Mouse (Mus musculus) heart, postnatal 0 days (tissue): ENCODE data around the gene Rbm33. TPM values are rescaled to one million over a fixed set of nuclear protein-coding genes. Genes with fewer than 3 reads are reported as not detected.
A peak's percentile ranks its signal among the peaks of the same experiment; 100 is the strongest.

ENCODE experiments used
- ATAC-seq: fragments of 200-750 bp; cut with Nextera tagmentation; 2 replicates; pipeline ENCODE4 v1.8.0; 2017; ENCODE audit warnings: low read depth, moderate number of reproducible peaks, moderate library complexity; ENCODE audit not compliant: insufficient read depth
- DNase-seq: peaks from one replicate; pipeline ENCODE4 v3.0.0-alpha.2; 2016; ENCODE audit warnings: low spot score
- H3K27ac ChIP-seq: fragments of 300-500 bp; sonication (generic); 2 replicates; pipeline ENCODE4 v1.5.1; 2014; ENCODE audit warnings: low read depth, mild to moderate bottlenecking
- H3K27me3 ChIP-seq: fragments of 300-500 bp; sonication (generic); 2 replicates; pipeline ENCODE4 v1.6.1; 2014; ENCODE audit warnings: low read length, mixed read lengths; ENCODE audit not compliant: control insufficient read depth, insufficient read depth
- H3K36me3 ChIP-seq: fragments of 300-500 bp; sonication (generic); replicated peaks from 2 replicates; pipeline ENCODE4 v1.6.1; 2014; ENCODE audit warnings: low read length, mixed read lengths; ENCODE audit not compliant: control insufficient read depth, insufficient read depth
- H3K4me1 ChIP-seq: fragments of 300-500 bp; sonication (generic); 2 replicates; pipeline ENCODE4 v1.6.1; 2014; ENCODE audit warnings: antibody characterized with exemption; ENCODE audit not compliant: control insufficient read depth, insufficient read depth
- H3K4me2 ChIP-seq: fragments of 300-500 bp; sonication (generic); 2 replicates; pipeline ENCODE4 v1.6.1; 2014; ENCODE audit warnings: low read depth, mild to moderate bottlenecking, low read length, moderate library complexity
- H3K4me3 ChIP-seq: fragments of 300-500 bp; sonication (generic); 2 replicates; pipeline ENCODE4 v1.5.1; 2014; ENCODE audit warnings: low read depth, low read length
- H3K9ac ChIP-seq: fragments of 300-500 bp; sonication (generic); replicated peaks from 2 replicates; pipeline ENCODE4 v1.6.1; 2014; ENCODE audit warnings: low read depth, low read length, mixed read lengths
- H3K9me3 ChIP-seq: fragments of 300-500 bp; sonication (generic); replicated peaks from 2 replicates; pipeline ENCODE4 v1.6.1; 2016; ENCODE audit warnings: low read length; ENCODE audit not compliant: control insufficient read depth
- CTCF ChIP-seq: IDR thresholded peaks from 2 replicates; pipeline ENCODE4 v1.5.1; 2016; ENCODE audit warnings: antibody characterized with exemption, control low read depth, low read depth
- EP300 ChIP-seq: IDR thresholded peaks from 2 replicates; pipeline ENCODE4 v1.6.1; 2016; ENCODE audit warnings: antibody characterized with exemption, low read depth
- WGBS: fragments of 180-500 bp; shearing (Covaris S2); extraction: QIAGEN DNeasy Blood & Tissue Kit; methylation state at CpG from one replicate; pipeline ENCODE4 v1.1.7; 2014; 5-methylcytosine and 5-hydroxymethylcytosine counted together
- polyA plus RNA-seq: library from polyadenylated mRNA; unstranded; fragments of >200 nt; fragmentation: Nextera tagmentation; extraction: Ambion mirVana; gene quantifications from 2 replicates; pipeline ENCODE4 v1.2.1, GENCODE M21; 2015
- total RNA-seq: library from RNA; depleted of rRNA; stranded (reverse); fragments of >200 nt; gene quantifications from 2 replicates; pipeline ENCODE4 v1.2.3, GENCODE M21; 2014; ENCODE audit warnings: low replicate concordance

Gene Rbm33
- total and polyA plus RNA-seq, 2 experiments from 2014 or later = 6.6 to 17.1 TPM

- Histone ChIP-seq H3K9me3 (no peaks in the 10 kb centered on the region), H3K9ac (no peak overlapping the region), H3K4me1 (no peaks in the 10 kb centered on the region), H3K27ac (no peak overlapping the region), H3K36me3 (peaks cover 33% of the 10 kb centered on the region; the same call in 1 of the 2 replicates), H3K27me3 (no peaks in the 10 kb centered on the region), H3K4me2 (no peak overlapping the region), H3K4me3 (no peak overlapping the region)
- TF ChIP-seq CTCF (no peak), EP300 (no peak)
- ATAC-seq (no peak), DNase-seq (no peak)
Observed at GRCm38 (mm10) chr5:28377299-28377698, 60.4 kb downstream of the Rbm33 start.

GRCm38 (mm10) chr5:28382289-28382688, 65.4 kb downstream of the Rbm33 start:
- ATAC-seq (no peak), DNase-seq (no peak)
- H3K36me3 ChIP-seq = peaks cover 39% of the 10 kb centered on the region
- H3K4me1 ChIP-seq = no peaks in the 10 kb centered on the region
- TF ChIP-seq EP300 (no peak), CTCF (no peak)
- H3K4me3 ChIP-seq = no peak overlapping the region
- no peaks in the 10 kb centered on the region for H3K27me3 ChIP-seq
- H3K4me2 ChIP-seq = no peak overlapping the region
- no peak overlapping the region for H3K27ac ChIP-seq
- no peaks in the 10 kb centered on the region for H3K9me3 ChIP-seq
- H3K9ac ChIP-seq = no peak overlapping the region
- 94% methylated on average over 1 of the region's 1 CpGs for WGBS

DNA sequence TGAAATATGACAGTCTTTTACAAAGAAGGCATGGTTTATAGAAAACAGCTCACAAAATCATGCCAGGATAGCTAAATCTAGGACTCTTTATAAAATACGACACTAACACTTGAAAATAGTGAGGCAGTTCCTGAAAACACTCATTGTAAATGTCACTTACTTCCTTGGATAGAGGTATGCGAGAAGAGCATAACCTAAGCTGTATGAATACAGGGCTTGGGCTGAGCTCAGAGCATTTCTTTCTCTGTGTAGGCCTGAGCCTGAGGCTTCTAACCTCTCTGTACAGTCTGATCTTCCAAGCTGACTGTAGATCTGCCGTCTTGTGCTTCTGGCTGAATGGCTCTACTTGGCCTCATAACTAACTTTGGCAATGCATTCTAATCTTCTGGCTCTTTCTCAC, 69.9 kb downstream of the Rbm33 start:
- Histone ChIP-seq H3K9ac (no peak overlapping the region), H3K4me1 (no peaks in the 10 kb centered on the region), H3K9me3 (no peaks in the 10 kb centered on the region), H3K27ac (no peak overlapping the region), H3K4me2 (no peak overlapping the region), H3K4me3 (no peak overlapping the region), H3K27me3 (no peaks in the 10 kb centered on the region), H3K36me3 (peaks cover 60% of the 10 kb centered on the region)
- TF ChIP-seq CTCF (no peak), EP300 (no peak)
- 87% methylated on average over 3 of the region's 3 CpGs for WGBS
- ATAC-seq (no peak), DNase-seq (no peak)

GRCm38 (mm10) chr5:28387531-28388179, 70.7 kb downstream of the Rbm33 start:
- no peak overlapping the region for H3K27ac ChIP-seq
- TF ChIP-seq CTCF (no peak), EP300 (no peak)

GRCm38 (mm10) chr5:28388184-28388583, 71.3 kb downstream of the Rbm33 start:
- peak; percentile 37 for DNase-seq
- no peak overlapping the region for H3K4me3 ChIP-seq
- TF ChIP-seq CTCF (peak; percentile 82), EP300 (no peak)
- H3K27me3 ChIP-seq = no peaks in the 10 kb centered on the region
- no peak overlapping the region for H3K4me2 ChIP-seq
- H3K36me3 ChIP-seq = peaks cover 63% of the 10 kb centered on the region
- ATAC-seq = no peak
- no peak overlapping the region for H3K9ac ChIP-seq
- H3K27ac ChIP-seq = no peak overlapping the region
- H3K9me3 ChIP-seq = no peaks in the 10 kb centered on the region
- 44% methylated on average over 3 of the region's 3 CpGs for WGBS
- no peaks in the 10 kb centered on the region for H3K4me1 ChIP-seq

More at GRCm38 (mm10) chr5:28387531-28388179, 70.7 kb downstream of the Rbm33 start:
- DNase-seq (no peak), ATAC-seq (no peak)
- no peaks in the 10 kb centered on the region for H3K27me3 ChIP-seq
- peaks cover 60% of the 10 kb centered on the region for H3K36me3 ChIP-seq
- H3K4me1 ChIP-seq = no peaks in the 10 kb centered on the region
- H3K9ac ChIP-seq = no peak overlapping the region
- 76% methylated on average over 9 of the region's 9 CpGs for WGBS
- no peaks in the 10 kb centered on the region for H3K9me3 ChIP-seq
- no peak overlapping the region for H3K4me3 ChIP-seq
- H3K4me2 ChIP-seq = no peak overlapping the region

GRCm38 (mm10) chr5:28390189-28390588, 73.3 kb downstream of the Rbm33 start:
- Histone ChIP-seq H3K27ac (no peak overlapping the region), H3K4me1 (no peaks in the 10 kb centered on the region), H3K4me2 (no peak overlapping the region), H3K9me3 (no peaks in the 10 kb centered on the region), H3K4me3 (no peak overlapping the region), H3K9ac (no peak overlapping the region), H3K27me3 (no peaks in the 10 kb centered on the region), H3K36me3 (peaks cover 72% of the 10 kb centered on the region)
- WGBS = 96% methylated on average over 6 of the region's 6 CpGs
- no peak for DNase-seq
- ATAC-seq = no peak
- no peak for TF ChIP-seq EP300
- no peak for TF ChIP-seq CTCF
